Mouse (Mus musculus) hindbrain, embryonic 14.5 days (tissue): Measurements from ENCODE around the gene Gsta4. TPM values are rescaled to one million over a fixed set of nuclear protein-coding genes. Genes with fewer than 3 reads are reported as not detected.
"Not testable (repeated sequence)": the region's sequence is repeated elsewhere in the genome, so short reads cannot be mapped to it uniquely, and the experiment has no call there.

Experiments
- ATAC-seq: fragments of 200-750 bp; cut with Nextera tagmentation; 2 replicates; pipeline ENCODE4 v1.8.0; 2017; ENCODE audit warnings: moderate number of reproducible peaks, mild to moderate bottlenecking, moderate TSS enrichment, moderate library complexity; ENCODE audit not compliant: low FRiP score
- DNase-seq: peaks from one replicate; pipeline ENCODE4 v3.0.0-alpha.2; 2015; ENCODE audit warnings: low spot score
- H3K27ac ChIP-seq: fragments of 300-500 bp; sonication (generic); 2 replicates; pipeline ENCODE4 v1.5.1; 2014; ENCODE audit warnings: mild to moderate bottlenecking, moderate library complexity
- H3K27me3 ChIP-seq: fragments of 300-500 bp; sonication (generic); 2 replicates; pipeline ENCODE4 v1.6.1; 2014; ENCODE audit warnings: mild to moderate bottlenecking, low read length, mixed read lengths; ENCODE audit not compliant: control insufficient read depth, insufficient read depth
- H3K36me3 ChIP-seq: fragments of 300-500 bp; sonication (generic); replicated peaks from 2 replicates; pipeline ENCODE4 v1.6.1; 2014; ENCODE audit not compliant: control insufficient read depth, insufficient read depth
- H3K4me1 ChIP-seq: fragments of 300-500 bp; sonication (generic); replicated peaks from 2 replicates; pipeline ENCODE4 v1.6.1; 2014; ENCODE audit warnings: antibody characterized with exemption, low read length, mixed read lengths; ENCODE audit not compliant: control insufficient read depth, insufficient read depth
- H3K4me2 ChIP-seq: fragments of 300-500 bp; sonication (generic); replicated peaks from 2 replicates; pipeline ENCODE4 v1.6.1; 2014; ENCODE audit warnings: mild to moderate bottlenecking, moderate library complexity
- H3K4me3 ChIP-seq: fragments of 300-500 bp; sonication (generic); replicated peaks from 2 replicates; pipeline ENCODE4 v1.5.1; 2014; ENCODE audit warnings: mild to moderate bottlenecking, low read length
- H3K9ac ChIP-seq: fragments of 300-500 bp; sonication (generic); 2 replicates; pipeline ENCODE4 v1.6.1; 2014
- H3K9me3 ChIP-seq: fragments of 300-500 bp; sonication (generic); 2 replicates; pipeline ENCODE4 v1.6.1; 2016; ENCODE audit warnings: low read length; ENCODE audit not compliant: control insufficient read depth
- WGBS: fragments of 180-500 bp; shearing (Covaris S2); extraction: QIAGEN DNeasy Blood & Tissue Kit; methylation state at CpG from one replicate; pipeline ENCODE4 v1.1.7; 2014; 5-methylcytosine and 5-hydroxymethylcytosine counted together
- polyA plus RNA-seq: library from polyadenylated mRNA; unstranded; fragments of >200 nt; fragmentation: Nextera tagmentation; extraction: Ambion mirVana; gene quantifications from 2 replicates; pipeline ENCODE4 v1.2.1, GENCODE M21; 2014

Gene Gsta4
- polyA plus RNA-seq, 1 experiment from 2014 or later, result 31.3 TPM

DNA sequence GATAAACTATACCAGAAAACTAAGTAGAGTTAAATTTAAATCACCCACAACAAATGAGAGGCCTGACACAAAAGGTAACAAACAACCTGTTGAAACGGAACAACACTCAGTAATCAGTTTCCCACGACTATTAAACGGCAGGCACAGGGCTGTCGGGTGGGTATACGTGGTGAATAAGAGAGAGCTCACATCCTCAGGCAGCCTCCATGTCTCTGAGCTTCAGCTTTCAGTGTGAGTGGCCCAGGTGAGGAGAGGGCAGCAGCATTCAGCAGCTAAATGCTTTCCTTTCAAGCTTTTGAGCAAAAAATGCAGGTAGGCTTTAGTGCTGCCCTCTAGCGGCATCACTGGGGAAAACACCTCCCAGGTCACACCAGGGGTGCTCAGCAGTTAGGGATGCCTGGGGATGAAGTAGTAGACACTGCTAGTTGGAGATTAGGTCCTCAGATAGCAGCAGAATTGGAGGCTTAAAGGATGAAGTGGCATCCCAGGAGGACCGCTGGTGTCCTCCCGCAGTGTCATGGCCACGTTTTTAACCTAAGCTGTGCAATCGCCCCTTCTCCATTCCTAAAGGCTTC is 50.6 kb downstream of the Gsta4 start:
- H3K9ac ChIP-seq, ATAC-seq, H3K27me3 ChIP-seq, H3K9me3 ChIP-seq, DNase-seq, H3K36me3 ChIP-seq, H3K27ac ChIP-seq, H3K4me3 ChIP-seq, H3K4me2 ChIP-seq, H3K4me1 ChIP-seq: not testable (repeated sequence)
- no CpG with 5 or more reads among the region's 10 CpGs for WGBS

GRCm38 (mm10) chr9:78255683-78256470 is 73.3 kb downstream of the Gsta4 start:
- not testable (repeated sequence) for H3K4me1 ChIP-seq, H3K27ac ChIP-seq, H3K27me3 ChIP-seq, ATAC-seq, DNase-seq, H3K9ac ChIP-seq, H3K36me3 ChIP-seq, H3K4me2 ChIP-seq, H3K9me3 ChIP-seq, H3K4me3 ChIP-seq
- 82% methylated on average over 4 of the region's 4 CpGs for WGBS

GRCm38 (mm10) chr9:78256914-78257313 is 74.3 kb downstream of the Gsta4 start, which contains the start of gene Gm3776:
TSS of gene Gm3776 (plus strand) at chr9:78257129.
- not testable (repeated sequence) for H3K4me3 ChIP-seq, H3K27me3 ChIP-seq, H3K4me1 ChIP-seq, H3K9me3 ChIP-seq, H3K36me3 ChIP-seq, H3K27ac ChIP-seq, ATAC-seq, H3K9ac ChIP-seq, DNase-seq, H3K4me2 ChIP-seq
- 88% methylated on average over 1 of the region's 3 CpGs for whole genome bisulfite sequencing

Other genes starting within 250 kb of the Gsta4 start
- gene Gcm1, start 130.8 kb upstream of the Gsta4 start, polyA plus RNA-seq, result not detected in 2 replicates
- gene Fbxo9, start 73.7 kb upstream of the Gsta4 start, polyA plus RNA-seq, result 82.1 and 96.8 TPM in 2 replicates
- gene Ick, start 73.6 kb upstream of the Gsta4 start, polyA plus RNA-seq, result 34.6 and 38.9 TPM in 2 replicates
- gene Gsta1, start 47.9 kb downstream of the Gsta4 start, polyA plus RNA-seq, result not detected in 2 replicates
- gene Gm3776, start 74.4 kb downstream of the Gsta4 start, polyA plus RNA-seq, result not detected in 2 replicates
- not detected in 2 replicates for gene Gm10639, start 107.1 kb downstream of the Gsta4 start, polyA plus RNA-seq
- gene Omt2a, start 132.0 kb downstream of the Gsta4 start, polyA plus RNA-seq, result not detected in 2 replicates
- gene Omt2b, start 144.8 kb downstream of the Gsta4 start, polyA plus RNA-seq, result not detected in 2 replicates
- gene Gsta2, start 173.0 kb downstream of the Gsta4 start, polyA plus RNA-seq, result not detected in 2 replicates
- 4.5 and 6.0 TPM in 2 replicates for gene Dppa5a, start 185.4 kb downstream of the Gsta4 start, polyA plus RNA-seq
- gene Ooep, start 196.0 kb downstream of the Gsta4 start, polyA plus RNA-seq, result 5.0 and 6.5 TPM in 2 replicates
- gene Ddx43, start 213.0 kb downstream of the Gsta4 start, polyA plus RNA-seq, result 0.40 and 0.75 TPM in 2 replicates